Mouse (Mus musculus) intestine, embryonic 16.5 days (tissue): ENCODE results near the gene Sidt1. TPM values are rescaled to one million over a fixed set of nuclear protein-coding genes. Genes with fewer than 3 reads are reported as not detected.

Source experiments
- ATAC-seq: fragments of 200-750 bp; cut with Nextera tagmentation; 2 replicates; pipeline ENCODE4 v1.8.0; 2017; ENCODE audit warnings: moderate TSS enrichment, moderate library complexity
- H3K27ac ChIP-seq: fragments of 300-500 bp; sonication (generic); 2 replicates; pipeline ENCODE4 v1.5.1; 2014; ENCODE audit warnings: mild to moderate bottlenecking, low read length
- H3K27me3 ChIP-seq: fragments of 300-500 bp; sonication (generic); replicated peaks from 2 replicates; pipeline ENCODE4 v1.6.1; 2014; ENCODE audit warnings: low read length, control low read depth, mixed read lengths; ENCODE audit not compliant: control insufficient read depth, insufficient read depth
- H3K36me3 ChIP-seq: fragments of 300-500 bp; sonication (generic); 2 replicates; pipeline ENCODE4 v1.6.1; 2014; ENCODE audit warnings: low read length, control low read depth; ENCODE audit not compliant: control insufficient read depth, insufficient read depth
- H3K4me1 ChIP-seq: fragments of 300-500 bp; sonication (generic); 2 replicates; pipeline ENCODE4 v1.6.1; 2014; ENCODE audit warnings: low read length, control low read depth, mixed read lengths; ENCODE audit not compliant: control insufficient read depth, insufficient read depth
- H3K4me2 ChIP-seq: fragments of 300-500 bp; sonication (generic); 2 replicates; pipeline ENCODE4 v1.6.1; 2014; ENCODE audit warnings: low read depth, low read length, control low read depth
- H3K4me3 ChIP-seq: fragments of 300-500 bp; sonication (generic); 2 replicates; pipeline ENCODE4 v1.5.1; 2014; ENCODE audit warnings: mild to moderate bottlenecking, low read length
- H3K9ac ChIP-seq: fragments of 300-500 bp; sonication (generic); 2 replicates; pipeline ENCODE4 v1.6.1; 2014; ENCODE audit warnings: low read depth, low read length
- H3K9me3 ChIP-seq: fragments of 300-500 bp; sonication (generic); 2 replicates; pipeline ENCODE4 v1.6.1; 2016; ENCODE audit warnings: low read length, control low read depth; ENCODE audit not compliant: control insufficient read depth
- WGBS: fragments of 180-500 bp; shearing (Covaris S2); extraction: QIAGEN DNeasy Blood & Tissue Kit; methylation state at CpG from one replicate; pipeline ENCODE4 v1.1.7; 2014; 5-methylcytosine and 5-hydroxymethylcytosine counted together
- polyA plus RNA-seq: library from polyadenylated mRNA; unstranded; fragments of >200 nt; fragmentation: Nextera tagmentation; extraction: Ambion mirVana; gene quantifications from 2 replicates; pipeline ENCODE4 v1.2.1, GENCODE M21; 2015

Gene Sidt1
- polyA plus RNA-seq, 1 experiment from 2014 or later: 1.2 TPM

- peak within 1 kb of the TSS; percentile 83 for H3K4me2 ChIP-seq
- H3K36me3 ChIP-seq: no peaks in the 10 kb centered on the region
- H3K27me3 ChIP-seq: no peaks in the 10 kb centered on the region
- no peaks in the 10 kb centered on the region for H3K9me3 ChIP-seq
- under 1% methylated on average over 67 of the region's 67 CpGs for WGBS
- H3K27ac ChIP-seq: peak within 1 kb of the TSS; percentile 93
- peak within 1 kb of the TSS; percentile 84 for H3K9ac ChIP-seq
- peaks cover 17% of the 10 kb centered on the region for H3K4me1 ChIP-seq
- peak within 1 kb of the TSS; percentile 84 for H3K4me3 ChIP-seq
- ATAC-seq: peak; percentile 100
These were observed 14.3 kb upstream of the Sidt1 start, which contains the start of gene Spice1 for GRCm38 (mm10) chr16:44347071-44347901. Gene Spice1 (plus strand): TSS chr16:44347121.

GRCm38 (mm10) chr16:44337541-44337940 lies 4.5 kb upstream of the Sidt1 start:
- no peak overlapping the region for H3K27ac ChIP-seq
- no peak overlapping the region for H3K9ac ChIP-seq
- ATAC-seq: no peak

GRCm38 (mm10) chr16:44331995-44332860 lies 768 bp downstream of the Sidt1 start:
- peak overlapping the region; percentile 71 for H3K9ac ChIP-seq
- H3K27ac ChIP-seq: no peak overlapping the region
- H3K4me2 ChIP-seq: peak overlapping the region; percentile 99
- no peaks in the 10 kb centered on the region for H3K36me3 ChIP-seq
- peak overlapping the region; percentile 69 for H3K4me3 ChIP-seq
- H3K9me3 ChIP-seq: 0 out of 2 replicates have a peak, but pooled peaks cover 6% of the 10 kb centered on the region
- peak; percentile 68 for ATAC-seq
- peaks cover 6% of the 10 kb centered on the region; the same call in 1 of the 2 replicates for H3K27me3 ChIP-seq
- WGBS: under 1% methylated on average over 60 of the region's 60 CpGs
- H3K4me1 ChIP-seq: 0 out of 2 replicates have a peak, but pooled peaks cover 4% of the 10 kb centered on the region

More at GRCm38 (mm10) chr16:44337541-44337940, 4.5 kb upstream of the Sidt1 start:
- H3K4me3 ChIP-seq: no peak overlapping the region
- no peak overlapping the region for H3K4me2 ChIP-seq
- no peaks in the 10 kb centered on the region; the same call in 1 of the 2 replicates for H3K27me3 ChIP-seq
- no peaks in the 10 kb centered on the region for H3K9me3 ChIP-seq
- no peaks in the 10 kb centered on the region for H3K4me1 ChIP-seq
- no peaks in the 10 kb centered on the region for H3K36me3 ChIP-seq

GRCm38 (mm10) chr16:44331671-44331994 lies 1.4 kb downstream of the Sidt1 start:
- Histone ChIP-seq H3K9me3 (0 out of 2 replicates have a peak, but pooled peaks cover 6% of the 10 kb centered on the region), H3K36me3 (no peaks in the 10 kb centered on the region), H3K9ac (peak overlapping the region; percentile 71), H3K4me2 (peak overlapping the region; percentile 99), H3K4me1 (0 out of 2 replicates have a peak, but pooled peaks cover 4% of the 10 kb centered on the region), H3K27ac (no peak overlapping the region), H3K27me3 (peaks cover 6% of the 10 kb centered on the region; the same call in 1 of the 2 replicates), H3K4me3 (peak overlapping the region; percentile 69)
- no peak for ATAC-seq
- 20% methylated on average over 6 of the region's 6 CpGs for WGBS

- Histone ChIP-seq H3K27me3 (peaks cover 6% of the 10 kb centered on the region; the same call in 1 of the 2 replicates), H3K27ac (no peak overlapping the region), H3K4me2 (no peak overlapping the region), H3K9me3 (0 out of 2 replicates have a peak, but pooled peaks cover 6% of the 10 kb centered on the region), H3K4me3 (no peak overlapping the region), H3K4me1 (0 out of 2 replicates have a peak, but pooled peaks cover 4% of the 10 kb centered on the region), H3K9ac (no peak overlapping the region), H3K36me3 (no peaks in the 10 kb centered on the region)
- no peak for ATAC-seq
- WGBS: 36% methylated on average over 9 of the region's 9 CpGs
These were observed 1.8 kb downstream of the Sidt1 start for GRCm38 (mm10) chr16:44331154-44331553.

GRCm38 (mm10) chr16:44330657-44331056 lies 2.3 kb downstream of the Sidt1 start:
- Histone ChIP-seq H3K4me2 (no peak overlapping the region), H3K27ac (no peak overlapping the region), H3K9ac (no peak overlapping the region), H3K4me1 (0 out of 2 replicates have a peak, but pooled peaks cover 4% of the 10 kb centered on the region), H3K27me3 (peaks cover 6% of the 10 kb centered on the region; the same call in 1 of the 2 replicates), H3K36me3 (no peaks in the 10 kb centered on the region), H3K9me3 (0 out of 2 replicates have a peak, but pooled peaks cover 6% of the 10 kb centered on the region), H3K4me3 (no peak overlapping the region)
- 81% methylated on average over 9 of the region's 9 CpGs for WGBS
- no peak for ATAC-seq

- WGBS: 61% methylated on average over 4 of the region's 4 CpGs
These were observed 4.4 kb downstream of the Sidt1 start for GRCm38 (mm10) chr16:44328644-44329043.

GRCm38 (mm10) chr16:44320232-44320631 lies 12.8 kb downstream of the Sidt1 start:
- Histone ChIP-seq H3K27ac (no peak overlapping the region), H3K9ac (no peak overlapping the region), H3K36me3 (no peaks in the 10 kb centered on the region), H3K4me2 (no peak overlapping the region), H3K4me3 (no peak overlapping the region), H3K27me3 (no peaks in the 10 kb centered on the region), H3K4me1 (no peaks in the 10 kb centered on the region), H3K9me3 (no peaks in the 10 kb centered on the region)
- no peak for ATAC-seq
- WGBS: 74% methylated on average over 3 of the region's 3 CpGs

More at GRCm38 (mm10) chr16:44328644-44329043, 4.4 kb downstream of the Sidt1 start:
- Histone ChIP-seq H3K27me3 (peaks cover 6% of the 10 kb centered on the region; the same call in 1 of the 2 replicates), H3K4me1 (0 out of 2 replicates have a peak, but pooled peaks cover 4% of the 10 kb centered on the region), H3K36me3 (no peaks in the 10 kb centered on the region), H3K4me3 (no peak overlapping the region), H3K9me3 (0 out of 2 replicates have a peak, but pooled peaks cover 6% of the 10 kb centered on the region), H3K4me2 (no peak overlapping the region), H3K27ac (no peak overlapping the region), H3K9ac (no peak overlapping the region)
- no peak for ATAC-seq

GRCm38 (mm10) chr16:44316350-44316749 lies 16.6 kb downstream of the Sidt1 start:
- H3K27me3 ChIP-seq: no peaks in the 10 kb centered on the region
- no peak overlapping the region for H3K9ac ChIP-seq
- WGBS: 72% methylated on average over 4 of the region's 4 CpGs
- H3K4me1 ChIP-seq: no peaks in the 10 kb centered on the region
- H3K27ac ChIP-seq: no peak overlapping the region
- no peak for ATAC-seq
- H3K36me3 ChIP-seq: no peaks in the 10 kb centered on the region
- no peak overlapping the region for H3K4me2 ChIP-seq
- no peaks in the 10 kb centered on the region for H3K9me3 ChIP-seq
- no peak overlapping the region for H3K4me3 ChIP-seq
